Comparison of ENCODE assay signal across 9 mouse cellular contexts in the genomic region with DNA sequence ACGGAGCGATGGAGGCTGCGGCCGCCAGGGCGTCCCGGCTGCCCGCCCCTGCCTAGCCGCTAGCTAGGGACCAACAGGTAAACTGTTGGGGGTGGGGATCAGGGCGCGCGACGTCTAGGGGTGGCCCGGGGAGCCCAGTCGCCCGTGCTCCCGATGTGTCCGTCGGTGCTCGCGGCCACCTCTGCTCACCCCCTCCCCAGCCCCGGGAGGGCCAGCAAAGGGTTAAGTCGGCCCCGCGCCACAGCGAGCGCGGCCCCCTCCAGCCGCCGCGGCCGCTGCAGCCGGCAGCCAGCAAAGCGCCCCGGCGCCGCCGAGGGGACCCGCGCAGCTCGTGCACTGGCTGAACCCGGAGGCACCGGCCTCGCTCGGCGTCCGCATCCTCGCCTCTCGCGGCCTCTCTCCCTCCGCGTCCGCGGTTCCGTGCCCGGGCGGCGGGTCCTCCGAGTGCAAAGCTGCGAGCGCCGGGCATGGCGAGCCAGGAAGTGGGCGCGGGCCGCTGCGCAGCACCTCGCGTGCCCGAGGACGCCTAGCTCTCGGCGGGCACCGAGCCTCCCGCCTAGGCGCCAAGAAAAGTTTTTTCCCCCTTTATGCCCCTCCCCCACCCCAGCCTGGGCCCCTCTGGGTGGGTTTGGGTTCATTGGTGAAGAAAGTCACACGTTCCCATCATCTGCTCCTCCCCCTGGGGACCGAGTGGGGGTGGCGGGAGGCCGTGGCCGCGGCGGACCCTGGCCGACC. TPM values are rescaled to one million over a fixed set of nuclear protein-coding genes. Genes with fewer than 3 reads are reported as not detected.
A peak's percentile ranks its signal among the peaks of the same experiment; 100 is the strongest.
DNase-seq lines count a peak whose midpoint lies in the region; ATAC-seq lines count a peak whose summit lies in the region.
"Had no signal": no experiment of that assay in that cellular context is flagged by ENCODE, and none has a peak within 500 bp of the region (broad histone marks: within the 10 kb centered on the region; RNA-seq: fewer than 3 reads in every experiment).

No protein-coding gene starts in this region.

- ATAC-seq in heart, embryonic 12.5 days (ENCODE audit: insufficient number of reproducible peaks, low FRiP score), result peak; percentile 71
- peak; percentile 83 for ATAC-seq in kidney, embryonic 16.5 days (ENCODE audit: low FRiP score, low TSS enrichment)
- peak; percentile 64 for ATAC-seq in lung, embryonic 15.5 days (ENCODE audit: borderline replicate concordance, extremely low read depth, low FRiP score, low TSS enrichment)

- H3K4me2 ChIP-seq in heart, embryonic 12.5 days, result peak overlapping the region; percentile 81
- peak overlapping the region; percentile 88 for H3K4me2 ChIP-seq in kidney, embryonic 16.5 days (replicated peaks; ENCODE audit: low read depth, low read length)
- H3K4me2 ChIP-seq in lung, embryonic 15.5 days, result peak overlapping the region; percentile 96

- no peaks in the 10 kb centered on the region for H3K36me3 ChIP-seq in embryonic facial prominence, embryonic 10.5 days (replicated peaks)
- no peaks in the 10 kb centered on the region for H3K36me3 ChIP-seq in heart, embryonic 12.5 days
- H3K36me3 ChIP-seq in kidney, embryonic 16.5 days (ENCODE audit: insufficient read depth, low read length), result no peaks in the 10 kb centered on the region
- H3K36me3 ChIP-seq in lung, embryonic 15.5 days, result no peaks in the 10 kb centered on the region

- peak; percentile 21 to 71 for DNase-seq in urinary bladder, adult 18-20 months (ENCODE audit: low spot score in 2 of 2)
- no peak for DNase-seq in urinary bladder, postnatal 10 days (ENCODE audit: low spot score)
- DNase-seq in embryonic facial prominence, embryonic 10.5 days (ENCODE audit: low spot score), result peak; percentile 83
- DNase-seq in retina, embryonic 14.5 days (ENCODE audit: low spot score), result peak; percentile 76
- peak; percentile 49 to 65 for DNase-seq in urinary bladder, postnatal 4 days (ENCODE audit: low spot score in 2 of 2)

- peak overlapping the region; percentile 91 for H3K27ac ChIP-seq in embryonic facial prominence, embryonic 10.5 days (replicated peaks)
- H3K27ac ChIP-seq in heart, embryonic 12.5 days (ENCODE audit: poor library complexity, severe bottlenecking), result peak overlapping the region; percentile 89
- peak overlapping the region; percentile 96 for H3K27ac ChIP-seq in kidney, embryonic 16.5 days (ENCODE audit: low read length)
- peak overlapping the region; percentile 91 for H3K27ac ChIP-seq in lung, embryonic 15.5 days
- H3K27ac ChIP-seq: macrophage had no signal

- H3K27me3 ChIP-seq in embryonic facial prominence, embryonic 10.5 days (replicated peaks; ENCODE audit: low read depth, poor library complexity, severe bottlenecking), result peaks cover 54% of the 10 kb centered on the region
- no peaks in the 10 kb centered on the region for H3K27me3 ChIP-seq in heart, embryonic 12.5 days (replicated peaks)
- H3K27me3 ChIP-seq in kidney, embryonic 16.5 days (ENCODE audit: insufficient read depth, low read length), result peaks cover 10% of the 10 kb centered on the region
- H3K27me3 ChIP-seq in lung, embryonic 15.5 days, result peaks cover 60% of the 10 kb centered on the region

- no peaks in the 10 kb centered on the region for H3K9me3 ChIP-seq in embryonic facial prominence, embryonic 10.5 days
- no peaks in the 10 kb centered on the region for H3K9me3 ChIP-seq in heart, embryonic 12.5 days (replicated peaks)
- H3K9me3 ChIP-seq in kidney, embryonic 16.5 days (ENCODE audit: low read length), result no peaks in the 10 kb centered on the region
- H3K9me3 ChIP-seq in lung, embryonic 15.5 days, result no peaks in the 10 kb centered on the region

- H3K9ac ChIP-seq in heart, embryonic 12.5 days, result peak overlapping the region; percentile 75
- peak overlapping the region; percentile 78 for H3K9ac ChIP-seq in kidney, embryonic 16.5 days (replicated peaks; ENCODE audit: low read length)
- H3K9ac ChIP-seq in lung, embryonic 15.5 days, result peak overlapping the region; percentile 61

- WGBS in embryonic facial prominence, embryonic 10.5 days, result under 1% methylated on average over 83 of the region's 83 CpGs
- under 1% methylated on average over 82 of the region's 83 CpGs for WGBS in heart, embryonic 12.5 days
- under 1% methylated on average over 63 of the region's 83 CpGs for WGBS in kidney, embryonic 16.5 days
- under 1% methylated on average over 69 of the region's 83 CpGs for whole genome bisulfite sequencing in lung, embryonic 15.5 days

- peak overlapping the region; percentile 81 for H3K4me3 ChIP-seq in embryonic facial prominence, embryonic 10.5 days
- peak overlapping the region; percentile 80 for H3K4me3 ChIP-seq in heart, embryonic 12.5 days
- H3K4me3 ChIP-seq in kidney, embryonic 16.5 days (ENCODE audit: low read length), result peak overlapping the region; percentile 77
- peak overlapping the region; percentile 76 for H3K4me3 ChIP-seq in lung, embryonic 15.5 days

- peaks cover 23% of the 10 kb centered on the region for H3K4me1 ChIP-seq in embryonic facial prominence, embryonic 10.5 days
- H3K4me1 ChIP-seq in heart, embryonic 12.5 days (replicated peaks), result peaks cover 13% of the 10 kb centered on the region
- H3K4me1 ChIP-seq in kidney, embryonic 16.5 days (ENCODE audit: insufficient read depth, low read length), result peaks cover 13% of the 10 kb centered on the region
- peaks cover 10% of the 10 kb centered on the region for H3K4me1 ChIP-seq in lung, embryonic 15.5 days

RNA-seq across cellular contexts. Expression of gene Med12l, which starts 0.5 kb away (rescaled TPM):
- polyA plus RNA-seq in embryonic facial prominence, embryonic 10.5 days (2016; fragmentation: Nextera tagmentation; extraction: Ambion mirVana), result 2.0 and 2.6 TPM in 2 replicates
- polyA plus RNA-seq in heart, embryonic 12.5 days (2016; fragmentation: Nextera tagmentation; extraction: Ambion mirVana), result 5.1 and 5.6 TPM in 2 replicates
- 2.1 and 2.3 TPM in 2 replicates for polyA plus RNA-seq in kidney, embryonic 16.5 days (2015; fragmentation: Nextera tagmentation; extraction: Ambion mirVana)
- 1.9 TPM in 2 replicates for polyA plus RNA-seq in lung, embryonic 15.5 days (2015; fragmentation: Nextera tagmentation; extraction: Ambion mirVana)
